Mouse (Mus musculus) midbrain, embryonic 12.5 days (tissue): ENCODE results near the gene Hist1h1c. TPM values are rescaled to one million over a fixed set of nuclear protein-coding genes. Genes with fewer than 3 reads are reported as not detected.
A peak's percentile ranks its signal among the peaks of the same experiment; 100 is the strongest.
"Not testable (repeated sequence)": the region's sequence is repeated elsewhere in the genome, so short reads cannot be mapped to it uniquely, and the experiment has no call there.

Source experiments
- ATAC-seq: fragments of 200-750 bp; cut with Nextera tagmentation; 2 replicates; pipeline ENCODE4 v1.8.0; 2017; ENCODE audit warnings: low read depth, moderate TSS enrichment, moderate library complexity; ENCODE audit not compliant: low FRiP score
- H3K27ac ChIP-seq: fragments of 300-500 bp; sonication (generic); replicated peaks from 2 replicates; pipeline ENCODE4 v1.5.1; 2016; ENCODE audit warnings: mild to moderate bottlenecking
- H3K27me3 ChIP-seq: fragments of 300-500 bp; sonication (generic); 2 replicates; pipeline ENCODE4 v1.6.1; 2016; ENCODE audit warnings: mild to moderate bottlenecking
- H3K36me3 ChIP-seq: fragments of 300-500 bp; sonication (generic); 2 replicates; pipeline ENCODE4 v1.6.1; 2016
- H3K4me1 ChIP-seq: fragments of 300-500 bp; sonication (generic); 2 replicates; pipeline ENCODE4 v1.6.1; 2016
- H3K4me2 ChIP-seq: fragments of 300-500 bp; sonication (generic); replicated peaks from 2 replicates; pipeline ENCODE4 v1.6.1; 2016; ENCODE audit warnings: mild to moderate bottlenecking, moderate library complexity
- H3K4me3 ChIP-seq: fragments of 300-500 bp; sonication (generic); 2 replicates; pipeline ENCODE4 v1.5.1; 2016; ENCODE audit warnings: mild to moderate bottlenecking
- H3K9ac ChIP-seq: fragments of 300-500 bp; sonication (generic); replicated peaks from 2 replicates; pipeline ENCODE4 v1.6.1; 2016; ENCODE audit warnings: mild to moderate bottlenecking, moderate library complexity
- H3K9me3 ChIP-seq: fragments of 300-500 bp; sonication (generic); 2 replicates; pipeline ENCODE4 v1.6.1; 2016; ENCODE audit warnings: mild to moderate bottlenecking
- WGBS: fragments of 180-500 bp; shearing (Covaris S2); methylation state at CpG from one replicate; pipeline ENCODE4 v1.1.7; 2016; 5-methylcytosine and 5-hydroxymethylcytosine counted together
- polyA plus RNA-seq: library from polyadenylated mRNA; unstranded; fragments of >200 nt; fragmentation: Nextera tagmentation; extraction: Ambion mirVana; gene quantifications from 2 replicates; pipeline ENCODE4 v1.2.1, GENCODE M21; 2016

Hist1h1c gene
- polyA plus RNA-seq, 1 experiment from 2014 or later: 14.0 TPM

DNA sequence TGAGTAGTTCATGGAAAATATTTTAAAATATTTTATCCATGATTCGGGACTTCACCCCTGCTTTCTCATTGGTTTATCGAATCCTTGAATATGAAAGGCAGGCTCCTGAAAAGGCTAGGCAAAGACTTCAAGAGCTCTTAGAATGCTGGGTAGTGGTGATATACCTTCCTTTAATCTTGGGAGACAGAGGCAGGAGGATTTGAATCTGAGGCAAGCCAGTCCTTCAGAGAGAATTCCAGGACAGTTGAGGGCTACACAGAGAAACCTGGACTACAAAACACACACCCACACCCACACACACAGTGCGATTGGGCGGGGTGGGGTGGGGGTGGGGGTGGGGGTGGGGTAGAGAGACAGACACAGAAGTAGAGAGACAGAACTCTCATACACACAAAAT is 9.3 kb downstream of the Hist1h1c start:
- H3K9ac ChIP-seq: no peak overlapping the region; the same call in 1 of the 2 replicates
- H3K27me3 ChIP-seq: no peaks in the 10 kb centered on the region
- peaks cover 24% of the 10 kb centered on the region for H3K4me1 ChIP-seq
- no peak overlapping the region for H3K4me3 ChIP-seq
- H3K27ac ChIP-seq: peak overlapping the region; percentile 98
- ATAC-seq: no peak
- no peaks in the 10 kb centered on the region for H3K9me3 ChIP-seq
- no peaks in the 10 kb centered on the region for H3K36me3 ChIP-seq
- peak overlapping the region; percentile 67 for H3K4me2 ChIP-seq
- 3% methylated on average over 4 of the region's 4 CpGs for WGBS

DNA sequence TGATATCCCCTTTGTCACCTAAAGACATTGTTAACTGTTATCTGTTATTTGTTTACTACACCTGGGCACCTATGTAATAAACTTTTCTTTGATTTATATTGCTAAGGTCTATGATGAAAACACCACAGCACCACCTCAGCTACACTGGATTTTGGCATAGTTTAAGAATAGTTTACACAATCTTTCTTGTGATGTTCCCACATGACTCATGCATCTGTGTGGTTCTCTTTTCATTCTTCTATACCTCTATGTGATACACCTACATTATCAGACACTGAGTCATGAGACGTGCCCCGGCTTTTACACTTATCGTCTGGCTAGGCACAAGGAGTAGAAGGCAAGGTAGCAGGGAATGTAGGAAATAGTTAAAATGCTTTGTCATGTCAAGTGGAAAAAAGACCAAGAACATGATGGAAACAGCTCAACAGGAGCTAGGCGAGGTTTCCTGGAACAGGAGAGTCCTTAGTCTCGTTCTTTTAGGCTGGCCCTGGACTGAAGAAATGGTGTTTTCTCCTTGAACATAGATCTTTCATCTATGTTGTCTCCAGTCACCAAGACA is 11.0 kb downstream of the Hist1h1c start:
- H3K4me2 ChIP-seq: no peak overlapping the region
- no peaks in the 10 kb centered on the region for H3K27me3 ChIP-seq
- no peak overlapping the region for H3K9ac ChIP-seq
- H3K36me3 ChIP-seq: no peaks in the 10 kb centered on the region
- no peaks in the 10 kb centered on the region for H3K9me3 ChIP-seq
- 90% methylated on average over 5 of the region's 5 CpGs for WGBS
- H3K4me1 ChIP-seq: peaks cover 25% of the 10 kb centered on the region
- H3K27ac ChIP-seq: peak overlapping the region; percentile 70; the same call in 1 of the 2 replicates
- no peak for ATAC-seq
- no peak overlapping the region for H3K4me3 ChIP-seq

DNA sequence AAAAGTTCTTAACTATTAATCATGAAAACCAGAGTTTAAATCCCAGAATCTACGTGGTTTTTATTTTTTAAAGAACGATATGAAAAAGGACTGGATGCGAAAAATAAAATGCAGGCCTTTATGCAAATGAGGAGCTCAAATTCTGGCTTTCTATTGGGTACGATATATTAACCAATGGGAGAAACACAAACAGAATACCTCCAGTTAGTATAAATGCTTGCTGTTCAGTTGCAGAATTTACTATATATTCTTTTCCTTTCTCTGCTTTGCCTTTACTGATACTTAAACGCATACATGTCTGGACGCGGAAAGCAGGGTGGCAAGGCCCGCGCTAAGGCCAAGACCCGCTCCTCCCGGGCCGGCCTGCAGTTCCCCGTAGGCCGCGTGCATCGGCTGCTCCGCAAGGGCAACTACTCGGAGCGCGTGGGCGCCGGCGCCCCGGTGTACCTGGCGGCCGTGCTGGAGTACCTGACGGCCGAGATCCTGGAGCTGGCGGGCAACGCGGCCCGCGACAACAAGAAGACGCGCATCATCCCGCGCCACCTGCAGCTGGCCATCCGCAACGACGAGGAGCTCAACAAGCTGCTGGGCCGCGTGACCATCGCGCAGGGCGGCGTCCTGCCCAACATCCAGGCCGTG is 12.3 kb downstream of the Hist1h1c start, which contains the start of gene Hist1h2ab:
Gene Hist1h2ab, plus strand, starts transcription at position 288 of the 639 bp plus-strand sequence.
- under 1% methylated on average over 35 of the region's 47 CpGs for WGBS
- peak; percentile 47 for ATAC-seq

DNA sequence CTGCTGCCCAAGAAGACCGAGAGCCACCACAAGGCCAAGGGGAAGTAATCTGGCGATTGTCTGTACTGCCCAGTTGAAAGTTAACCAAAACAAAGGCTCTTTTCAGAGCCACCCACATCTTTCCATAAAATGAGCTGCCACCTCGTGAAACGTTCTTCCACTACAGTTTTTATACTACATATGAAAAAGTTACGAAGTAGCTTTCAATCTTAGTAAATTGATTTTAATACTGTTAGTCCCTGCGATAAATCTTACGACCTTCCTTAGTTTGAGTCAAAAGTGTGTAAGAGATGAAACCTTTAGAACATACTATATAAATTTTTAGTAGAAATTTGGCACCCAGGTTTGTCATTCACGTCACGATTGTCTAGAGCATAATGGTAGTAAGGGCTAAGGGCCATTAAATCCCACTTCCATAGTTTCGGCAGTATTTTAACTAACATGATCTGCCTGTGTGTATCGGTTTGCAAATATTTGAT is 12.9 kb downstream of the Hist1h1c start:
- Histone ChIP-seq H3K27ac (peak overlapping the region; percentile 95), H3K4me1 (peaks cover 22% of the 10 kb centered on the region), H3K4me2 (peak overlapping the region; percentile 60), H3K4me3 (peak overlapping the region; percentile 47), H3K9ac (peak overlapping the region; percentile 54; the same call in 1 of the 2 replicates), H3K36me3 (no peaks in the 10 kb centered on the region), H3K9me3 (no peaks in the 10 kb centered on the region), H3K27me3 (no peaks in the 10 kb centered on the region)
- 1% methylated on average over 11 of the region's 11 CpGs for WGBS
- ATAC-seq: peak; percentile 21

More for the DNA sequence above, 12.3 kb downstream of the Hist1h1c start, which contains the start of gene Hist1h2ab:
- Histone ChIP-seq H3K4me2 (peak within 1 kb of the TSS; percentile 60), H3K27ac (peak within 1 kb of the TSS; percentile 95), H3K4me1 (peaks cover 22% of the 10 kb centered on the region), H3K4me3 (peak within 1 kb of the TSS; percentile 47), H3K9ac (peak within 1 kb of the TSS; percentile 54)
- H3K9me3 ChIP-seq, H3K36me3 ChIP-seq, H3K27me3 ChIP-seq: not testable (repeated sequence)

DNA sequence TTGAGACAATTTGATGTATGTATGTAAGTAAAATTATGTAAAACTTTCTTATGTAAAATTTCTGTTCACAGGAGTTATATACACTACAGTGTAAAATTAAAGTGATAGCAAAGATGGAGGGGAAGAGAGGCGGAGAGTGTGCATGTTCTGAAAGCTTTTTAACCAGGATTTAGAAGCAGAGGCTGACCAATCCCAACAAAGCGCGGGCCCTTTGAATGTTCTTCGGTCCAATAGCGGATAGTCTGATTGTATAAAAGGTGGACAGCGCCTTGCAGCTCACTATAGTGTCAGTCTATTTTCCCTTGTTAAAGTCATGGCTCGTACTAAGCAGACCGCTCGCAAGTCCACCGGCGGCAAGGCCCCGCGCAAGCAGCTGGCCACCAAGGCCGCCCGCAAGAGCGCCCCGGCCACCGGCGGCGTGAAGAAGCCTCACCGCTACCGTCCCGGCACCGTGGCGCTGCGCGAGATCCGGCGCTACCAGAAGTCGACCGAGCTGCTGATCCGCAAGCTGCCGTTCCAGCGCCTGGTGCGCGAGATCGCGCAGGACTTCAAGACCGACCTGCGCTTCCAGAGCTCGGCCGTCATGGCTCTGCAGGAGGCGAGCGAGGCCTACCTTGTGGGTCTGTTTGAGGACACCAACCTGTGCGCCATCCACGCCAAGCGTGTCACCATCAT is 13.6 kb downstream of the Hist1h1c start, which contains the start of gene Hist1h3b:
Gene Hist1h3b, plus strand, starts transcription at position 201 of the 675 bp plus-strand sequence.
- not testable (repeated sequence) for H3K9me3 ChIP-seq, H3K36me3 ChIP-seq, H3K27me3 ChIP-seq
- WGBS: 1% methylated on average over 16 of the region's 47 CpGs
- Histone ChIP-seq H3K9ac (peak within 1 kb of the TSS; percentile 54), H3K4me1 (peaks cover 19% of the 10 kb centered on the region), H3K4me2 (peak within 1 kb of the TSS; percentile 60), H3K4me3 (peak within 1 kb of the TSS; percentile 47), H3K27ac (peak within 1 kb of the TSS; percentile 95)
- peak; percentile 85 for ATAC-seq

DNA sequence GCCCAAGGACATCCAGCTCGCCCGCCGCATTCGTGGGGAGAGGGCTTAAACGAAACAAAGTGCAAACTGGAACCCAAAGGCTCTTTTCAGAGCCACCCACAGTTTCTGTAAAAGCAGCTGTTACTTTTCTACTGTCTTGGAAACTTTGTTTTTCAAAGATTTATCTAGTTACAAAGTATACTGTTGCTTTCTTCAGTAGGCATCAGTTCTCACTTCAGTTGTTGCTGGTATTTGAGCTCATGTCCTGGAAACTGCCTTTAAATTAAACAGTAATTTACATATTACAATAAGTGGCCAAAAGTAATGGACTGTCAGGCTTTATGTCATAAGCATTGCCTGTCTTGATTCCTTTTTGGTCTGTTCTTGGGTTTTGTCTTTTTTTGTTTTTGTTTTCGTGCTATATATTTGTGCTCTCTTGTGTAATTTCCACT is 14.1 kb downstream of the Hist1h1c start:
- H3K9ac ChIP-seq: peak overlapping the region; percentile 47
- WGBS: under 1% methylated on average over 6 of the region's 6 CpGs
- ATAC-seq: no peak

DNA sequence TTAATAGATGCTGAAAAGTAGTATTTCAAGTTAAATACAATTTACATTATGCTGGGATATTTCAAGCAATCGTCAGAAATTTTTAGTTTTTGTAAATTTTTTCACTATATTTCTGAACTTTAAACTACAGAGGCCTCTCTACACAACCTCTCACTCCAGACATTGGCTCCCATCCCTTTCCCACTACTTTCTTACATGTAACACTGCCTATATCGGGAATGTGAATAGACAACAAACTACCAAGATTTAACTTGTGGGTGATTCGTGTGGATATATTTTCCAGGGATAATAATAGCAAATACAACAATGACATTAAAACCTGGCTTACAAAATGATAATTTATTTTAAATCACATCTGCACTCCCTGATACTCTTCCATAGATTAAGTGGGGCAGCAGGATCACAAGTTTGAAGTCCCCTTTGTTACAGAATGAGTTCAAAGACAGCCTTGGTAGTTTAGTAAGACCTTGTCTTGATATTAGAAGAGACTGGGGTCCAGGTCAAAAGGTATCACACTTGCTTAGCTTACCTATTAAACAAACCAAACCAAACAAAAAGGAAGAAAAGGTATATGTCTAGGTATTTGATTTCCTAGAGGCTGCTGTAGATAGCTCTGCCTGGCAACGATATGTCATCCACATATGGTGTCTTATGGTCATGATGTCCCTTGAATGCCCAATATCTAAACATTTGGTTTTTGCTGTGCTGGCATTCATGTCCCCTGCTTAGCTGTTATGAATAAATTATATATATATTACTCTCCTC is 14.9 kb downstream of the Hist1h1c start:
- WGBS: 63% methylated on average over 4 of the region's 4 CpGs
- Histone ChIP-seq H3K4me3 (no peak overlapping the region), H3K27me3 (no peaks in the 10 kb centered on the region)

More for the DNA sequence above, 14.1 kb downstream of the Hist1h1c start:
- peak overlapping the region; percentile 40 for H3K4me3 ChIP-seq
- no peaks in the 10 kb centered on the region for H3K9me3 ChIP-seq
- peak overlapping the region; percentile 79 for H3K27ac ChIP-seq
- H3K4me1 ChIP-seq: peaks cover 19% of the 10 kb centered on the region
- peak overlapping the region; percentile 52 for H3K4me2 ChIP-seq
- no peaks in the 10 kb centered on the region for H3K36me3 ChIP-seq
- H3K27me3 ChIP-seq: no peaks in the 10 kb centered on the region

DNA sequence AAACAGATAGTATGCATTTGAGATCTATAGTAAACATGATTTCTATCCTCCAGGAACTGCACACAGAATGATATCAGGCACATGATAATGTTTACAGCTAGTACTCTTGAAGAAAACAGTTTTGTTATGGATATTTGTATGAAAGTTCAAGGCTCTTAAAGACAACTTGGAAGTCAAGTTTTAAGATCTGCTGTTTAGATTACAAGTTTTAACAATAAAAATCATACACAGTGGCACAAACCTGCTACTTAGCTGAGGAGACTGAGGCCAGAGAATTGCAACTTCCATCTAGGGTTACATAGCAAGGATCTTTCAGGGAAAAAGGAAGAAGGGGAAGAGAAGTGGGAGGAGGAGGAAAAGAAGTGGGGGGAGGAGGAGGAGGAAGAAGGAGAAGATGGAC is 16.4 kb downstream of the Hist1h1c start:
- Histone ChIP-seq H3K27ac (no peak overlapping the region), H3K9ac (no peak overlapping the region), H3K9me3 (no peaks in the 10 kb centered on the region), H3K4me2 (no peak overlapping the region), H3K4me3 (no peak overlapping the region), H3K4me1 (peaks cover 14% of the 10 kb centered on the region; the same call in 1 of the 2 replicates), H3K36me3 (no peaks in the 10 kb centered on the region), H3K27me3 (no peaks in the 10 kb centered on the region)
- no peak for ATAC-seq

More for the DNA sequence above, 14.9 kb downstream of the Hist1h1c start:
- Histone ChIP-seq H3K4me1 (peaks cover 12% of the 10 kb centered on the region; the same call in 1 of the 2 replicates), H3K9me3 (no peaks in the 10 kb centered on the region), H3K36me3 (no peaks in the 10 kb centered on the region), H3K9ac (no peak overlapping the region), H3K27ac (peak overlapping the region; percentile 79), H3K4me2 (peak overlapping the region; percentile 52)
- ATAC-seq: no peak

DNA sequence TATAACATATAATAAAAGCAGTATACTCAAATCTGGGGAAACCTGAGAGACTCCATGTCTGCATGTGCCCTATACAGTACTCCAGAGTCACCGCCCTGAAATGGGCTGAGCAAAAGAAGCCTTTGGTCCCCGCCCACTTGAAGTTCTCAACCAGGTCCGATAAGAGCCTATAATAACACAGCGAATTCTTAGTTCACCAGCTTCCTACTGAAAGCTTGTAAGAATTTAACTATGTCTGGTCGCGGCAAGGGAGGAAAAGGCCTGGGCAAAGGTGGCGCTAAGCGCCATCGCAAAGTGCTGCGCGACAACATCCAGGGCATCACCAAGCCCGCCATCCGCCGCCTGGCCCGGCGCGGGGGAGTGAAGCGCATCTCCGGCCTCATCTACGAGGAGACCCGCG is 18.2 kb downstream of the Hist1h1c start, which contains the start of gene Hist1h4b:
Gene Hist1h4b, plus strand, starts transcription at position 224 of the 400 bp plus-strand sequence.
- Histone ChIP-seq H3K27me3 (no peaks in the 10 kb centered on the region), H3K4me1 (peaks cover 25% of the 10 kb centered on the region; the same call in 1 of the 2 replicates), H3K9ac (peak within 1 kb of the TSS; percentile 61), H3K27ac (peak within 1 kb of the TSS; percentile 86), H3K4me3 (peak within 1 kb of the TSS; percentile 42), H3K4me2 (peak within 1 kb of the TSS; percentile 58), H3K36me3 (no peaks in the 10 kb centered on the region), H3K9me3 (no peaks in the 10 kb centered on the region)
- ATAC-seq: peak; percentile 68
- under 1% methylated on average over 17 of the region's 22 CpGs for WGBS

DNA sequence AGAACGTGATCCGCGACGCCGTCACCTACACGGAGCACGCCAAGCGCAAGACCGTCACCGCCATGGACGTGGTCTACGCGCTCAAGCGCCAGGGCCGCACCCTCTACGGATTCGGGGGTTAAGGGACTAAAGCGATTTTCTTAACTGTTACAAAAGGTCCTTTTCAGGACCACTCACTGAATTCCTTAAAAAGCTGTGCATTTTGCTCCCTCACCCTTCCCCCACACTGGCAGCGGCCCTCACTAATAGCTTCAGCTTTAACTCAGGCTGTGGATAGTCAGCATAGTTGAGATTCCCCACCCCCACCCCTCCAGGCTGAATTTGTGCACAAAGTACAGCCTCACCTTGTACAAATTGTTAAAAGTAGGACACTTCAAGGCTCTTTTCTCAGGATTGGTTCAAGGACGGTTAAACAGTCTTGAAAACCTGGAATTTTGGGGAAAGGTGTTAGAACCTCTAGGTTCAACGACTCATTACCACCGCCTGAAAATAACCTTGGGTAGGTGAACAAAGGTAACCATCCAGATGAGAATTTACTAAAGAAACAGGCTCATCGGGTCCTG is 18.7 kb downstream of the Hist1h1c start:
- ATAC-seq: no peak
- H3K4me3 ChIP-seq: peak overlapping the region; percentile 42
- H3K4me2 ChIP-seq: peak overlapping the region; percentile 58
- H3K9ac ChIP-seq: peak overlapping the region; percentile 61
- H3K27me3 ChIP-seq: no peaks in the 10 kb centered on the region
- WGBS: under 1% methylated on average over 17 of the region's 23 CpGs
- no peaks in the 10 kb centered on the region for H3K9me3 ChIP-seq
- H3K4me1 ChIP-seq: peaks cover 25% of the 10 kb centered on the region; the same call in 1 of the 2 replicates
- no peaks in the 10 kb centered on the region for H3K36me3 ChIP-seq
- peak overlapping the region; percentile 86 for H3K27ac ChIP-seq

DNA sequence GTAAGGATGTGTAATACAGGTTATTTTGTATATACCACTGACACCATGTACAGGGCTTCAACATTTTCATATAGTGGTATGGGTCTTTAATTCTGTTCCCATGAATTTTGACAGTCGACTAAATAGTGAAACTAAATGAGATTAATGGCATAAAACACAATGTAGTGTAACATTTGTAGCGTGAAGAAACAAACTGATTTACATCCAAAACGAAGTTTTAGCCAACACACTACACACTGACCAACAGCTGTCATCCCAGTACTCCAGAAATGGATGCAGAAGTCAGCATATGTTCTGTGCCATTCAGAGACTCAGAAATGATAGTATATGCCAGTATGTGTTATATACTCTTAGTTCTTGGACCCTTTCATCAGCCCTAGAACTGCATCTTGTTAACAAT is 19.3 kb downstream of the Hist1h1c start:
- H3K36me3 ChIP-seq: no peaks in the 10 kb centered on the region
- H3K27me3 ChIP-seq: no peaks in the 10 kb centered on the region
- WGBS: 54% methylated on average over 3 of the region's 3 CpGs
- H3K27ac ChIP-seq: 0 out of 2 replicates have a peak overlapping the region, but pooled peaks have one; percentile 39
- no peak overlapping the region for H3K9ac ChIP-seq
- H3K4me2 ChIP-seq: no peak overlapping the region
- H3K9me3 ChIP-seq: no peaks in the 10 kb centered on the region
- H3K4me1 ChIP-seq: peaks cover 22% of the 10 kb centered on the region; the same call in 1 of the 2 replicates
- no peak overlapping the region for H3K4me3 ChIP-seq
- no peak for ATAC-seq
